Mouse (Mus musculus): ENCODE results near the gene Tbc1d9. TPM values are rescaled to one million over a fixed set of nuclear protein-coding genes. Genes with fewer than 3 reads are reported as not detected.

Gene Tbc1d9
- polyA plus RNA-seq, 1 experiment from 2014 or later, result 1.6 TPM

- Histone ChIP-seq H3K36me3 (ENCODE audit: control insufficient read depth, insufficient read depth, low read length) (no peaks in the 10 kb centered on the region), H3K27ac (ENCODE audit: low read length) (no peak overlapping the region), H3K4me3 (ENCODE audit: low read length) (no peak overlapping the region), H3K27me3 (replicated peaks; ENCODE audit: control insufficient read depth, insufficient read depth, low read length) (no peaks in the 10 kb centered on the region), H3K4me1 (ENCODE audit: control insufficient read depth, insufficient read depth, low read length) (peaks cover 4% of the 10 kb centered on the region; the same call in 1 of the 2 replicates), H3K9me3 (ENCODE audit: control insufficient read depth, low read length) (no peaks in the 10 kb centered on the region), H3K4me2 (ENCODE audit: low read depth, low read length) (no peak overlapping the region), H3K9ac (ENCODE audit: low read depth, low read length) (no peak overlapping the region)
- WGBS, result 68% methylated on average over 4 of the region's 4 CpGs
- ATAC-seq, result no peak
These were observed 12.7 kb upstream of the Tbc1d9 start for GRCm38 (mm10) chr8:83152470-83152869.

- Histone ChIP-seq H3K27ac (ENCODE audit: low read length) (no peak overlapping the region), H3K4me3 (ENCODE audit: low read length) (no peak overlapping the region), H3K4me1 (ENCODE audit: control insufficient read depth, insufficient read depth, low read length) (peaks cover 4% of the 10 kb centered on the region; the same call in 1 of the 2 replicates), H3K36me3 (ENCODE audit: control insufficient read depth, insufficient read depth, low read length) (no peaks in the 10 kb centered on the region), H3K9ac (ENCODE audit: low read depth, low read length) (no peak overlapping the region), H3K4me2 (ENCODE audit: low read depth, low read length) (no peak overlapping the region), H3K9me3 (ENCODE audit: control insufficient read depth, low read length) (no peaks in the 10 kb centered on the region), H3K27me3 (replicated peaks; ENCODE audit: control insufficient read depth, insufficient read depth, low read length) (no peaks in the 10 kb centered on the region)
- 36% methylated on average over 4 of the region's 4 CpGs for WGBS
- no peak for ATAC-seq
These were observed 10.0 kb upstream of the Tbc1d9 start for GRCm38 (mm10) chr8:83155110-83155509.

- H3K27me3 ChIP-seq (replicated peaks; ENCODE audit: control insufficient read depth, insufficient read depth, low read length), result no peaks in the 10 kb centered on the region
- no peak overlapping the region for H3K4me2 ChIP-seq (ENCODE audit: low read depth, low read length)
- H3K4me1 ChIP-seq (ENCODE audit: control insufficient read depth, insufficient read depth, low read length), result peaks cover 4% of the 10 kb centered on the region; the same call in 1 of the 2 replicates
- H3K36me3 ChIP-seq (ENCODE audit: control insufficient read depth, insufficient read depth, low read length), result no peaks in the 10 kb centered on the region
- no peak overlapping the region for H3K9ac ChIP-seq (ENCODE audit: low read depth, low read length)
- 66% methylated on average over 3 of the region's 3 CpGs for WGBS
- H3K4me3 ChIP-seq (ENCODE audit: low read length), result no peak overlapping the region
- no peak for ATAC-seq
- H3K9me3 ChIP-seq (ENCODE audit: control insufficient read depth, low read length), result no peaks in the 10 kb centered on the region
- no peak overlapping the region for H3K27ac ChIP-seq (ENCODE audit: low read length)
These were observed 6.2 kb upstream of the Tbc1d9 start for GRCm38 (mm10) chr8:83158971-83159370.

- WGBS, result 73% methylated on average over 1 of the region's 1 CpGs
- Histone ChIP-seq H3K9me3 (ENCODE audit: control insufficient read depth, low read length) (no peaks in the 10 kb centered on the region), H3K27me3 (replicated peaks; ENCODE audit: control insufficient read depth, insufficient read depth, low read length) (no peaks in the 10 kb centered on the region), H3K4me2 (ENCODE audit: low read depth, low read length) (no peak overlapping the region), H3K4me3 (ENCODE audit: low read length) (no peak overlapping the region), H3K27ac (ENCODE audit: low read length) (no peak overlapping the region), H3K4me1 (ENCODE audit: control insufficient read depth, insufficient read depth, low read length) (peaks cover 4% of the 10 kb centered on the region; the same call in 1 of the 2 replicates), H3K9ac (ENCODE audit: low read depth, low read length) (no peak overlapping the region), H3K36me3 (ENCODE audit: control insufficient read depth, insufficient read depth, low read length) (no peaks in the 10 kb centered on the region)
- no peak for ATAC-seq
These were observed 5.5 kb upstream of the Tbc1d9 start for GRCm38 (mm10) chr8:83159615-83160014.

GRCm38 (mm10) chr8:83160613-83161012 is 4.5 kb upstream of the Tbc1d9 start:
- no peaks in the 10 kb centered on the region for H3K27me3 ChIP-seq (replicated peaks; ENCODE audit: control insufficient read depth, insufficient read depth, low read length)
- H3K9me3 ChIP-seq (ENCODE audit: control insufficient read depth, low read length), result no peaks in the 10 kb centered on the region
- no peaks in the 10 kb centered on the region for H3K36me3 ChIP-seq (ENCODE audit: control insufficient read depth, insufficient read depth, low read length)
- no peak overlapping the region for H3K9ac ChIP-seq (ENCODE audit: low read depth, low read length)
- no peak overlapping the region for H3K4me2 ChIP-seq (ENCODE audit: low read depth, low read length)
- 77% methylated on average over 2 of the region's 2 CpGs for WGBS
- H3K4me3 ChIP-seq (ENCODE audit: low read length), result no peak overlapping the region
- H3K4me1 ChIP-seq (ENCODE audit: control insufficient read depth, insufficient read depth, low read length), result no peaks in the 10 kb centered on the region; the same call in 1 of the 2 replicates
- no peak overlapping the region for H3K27ac ChIP-seq (ENCODE audit: low read length)
- ATAC-seq, result no peak

GRCm38 (mm10) chr8:83165931-83166867 is 1.0 kb downstream of the Tbc1d9 start, which contains the start of gene Gm10645:
Gm10645 (minus strand) TSS chr8:83166170.
- peak; percentile 56 for ATAC-seq
- Histone ChIP-seq H3K36me3 (ENCODE audit: control insufficient read depth, insufficient read depth, low read length) (no peaks in the 10 kb centered on the region), H3K4me3 (ENCODE audit: low read length) (peak within 1 kb of the TSS; percentile 79), H3K27me3 (replicated peaks; ENCODE audit: control insufficient read depth, insufficient read depth, low read length) (no peaks in the 10 kb centered on the region), H3K4me1 (ENCODE audit: control insufficient read depth, insufficient read depth, low read length) (no peaks in the 10 kb centered on the region; the same call in 1 of the 2 replicates), H3K9ac (ENCODE audit: low read depth, low read length) (peak within 1 kb of the TSS; percentile 90), H3K4me2 (ENCODE audit: low read depth, low read length) (peak within 1 kb of the TSS; percentile 92), H3K27ac (ENCODE audit: low read length) (peak within 1 kb of the TSS; percentile 81), H3K9me3 (ENCODE audit: control insufficient read depth, low read length) (no peaks in the 10 kb centered on the region)
- WGBS, result 3% methylated on average over 44 of the region's 54 CpGs

- Histone ChIP-seq H3K4me1 (ENCODE audit: control insufficient read depth, insufficient read depth, low read length) (no peaks in the 10 kb centered on the region; the same call in 1 of the 2 replicates), H3K27me3 (replicated peaks; ENCODE audit: control insufficient read depth, insufficient read depth, low read length) (no peaks in the 10 kb centered on the region), H3K9me3 (ENCODE audit: control insufficient read depth, low read length) (no peaks in the 10 kb centered on the region), H3K9ac (ENCODE audit: low read depth, low read length) (no peak overlapping the region), H3K27ac (ENCODE audit: low read length) (no peak overlapping the region), H3K4me2 (ENCODE audit: low read depth, low read length) (no peak overlapping the region), H3K36me3 (ENCODE audit: control insufficient read depth, insufficient read depth, low read length) (no peaks in the 10 kb centered on the region), H3K4me3 (ENCODE audit: low read length) (no peak overlapping the region)
- WGBS, result 59% methylated on average over 3 of the region's 3 CpGs
- no peak for ATAC-seq
These were observed 2.8 kb downstream of the Tbc1d9 start for GRCm38 (mm10) chr8:83167932-83168331.

GRCm38 (mm10) chr8:83169127-83169526 is 4.0 kb downstream of the Tbc1d9 start:
- Histone ChIP-seq H3K27ac (ENCODE audit: low read length) (no peak overlapping the region), H3K9ac (ENCODE audit: low read depth, low read length) (no peak overlapping the region), H3K36me3 (ENCODE audit: control insufficient read depth, insufficient read depth, low read length) (no peaks in the 10 kb centered on the region), H3K4me2 (ENCODE audit: low read depth, low read length) (no peak overlapping the region), H3K9me3 (ENCODE audit: control insufficient read depth, low read length) (no peaks in the 10 kb centered on the region), H3K4me3 (ENCODE audit: low read length) (no peak overlapping the region), H3K27me3 (replicated peaks; ENCODE audit: control insufficient read depth, insufficient read depth, low read length) (no peaks in the 10 kb centered on the region), H3K4me1 (ENCODE audit: control insufficient read depth, insufficient read depth, low read length) (no peaks in the 10 kb centered on the region; the same call in 1 of the 2 replicates)
- no peak for ATAC-seq
- 91% methylated on average over 3 of the region's 3 CpGs for whole genome bisulfite sequencing

GRCm38 (mm10) chr8:83169709-83170108 is 4.6 kb downstream of the Tbc1d9 start:
- Histone ChIP-seq H3K27ac (ENCODE audit: low read length) (no peak overlapping the region), H3K4me2 (ENCODE audit: low read depth, low read length) (no peak overlapping the region), H3K9me3 (ENCODE audit: control insufficient read depth, low read length) (no peaks in the 10 kb centered on the region), H3K27me3 (replicated peaks; ENCODE audit: control insufficient read depth, insufficient read depth, low read length) (no peaks in the 10 kb centered on the region), H3K36me3 (ENCODE audit: control insufficient read depth, insufficient read depth, low read length) (no peaks in the 10 kb centered on the region), H3K4me3 (ENCODE audit: low read length) (no peak overlapping the region), H3K9ac (ENCODE audit: low read depth, low read length) (no peak overlapping the region), H3K4me1 (ENCODE audit: control insufficient read depth, insufficient read depth, low read length) (no peaks in the 10 kb centered on the region; the same call in 1 of the 2 replicates)
- 94% methylated on average over 2 of the region's 2 CpGs for WGBS
- no peak for ATAC-seq

All from intestine, embryonic 16.5 days (tissue).